Mouse (Mus musculus): ENCODE data around the gene Lclat1. TPM values are rescaled to one million over a fixed set of nuclear protein-coding genes. Genes with fewer than 3 reads are reported as not detected.

Gene Lclat1
- polyA plus RNA-seq, 1 experiment from 2014 or later, result 24.9 TPM

GRCm38 (mm10) chr17:73098636-73099035, 9.1 kb upstream of the Lclat1 start:
- no peak for ATAC-seq (ENCODE audit: low FRiP score, low TSS enrichment)

GRCm38 (mm10) chr17:73100396-73100795, 7.4 kb upstream of the Lclat1 start:
- ATAC-seq (ENCODE audit: low FRiP score, low TSS enrichment), result no peak
- H3K9me3 ChIP-seq (ENCODE audit: control insufficient read depth, low read length), result no peaks in the 10 kb centered on the region
- H3K4me3 ChIP-seq (ENCODE audit: low read length), result no peak overlapping the region
- H3K4me1 ChIP-seq (ENCODE audit: control insufficient read depth, insufficient read depth, low read length), result no peaks in the 10 kb centered on the region
- no peaks in the 10 kb centered on the region for H3K36me3 ChIP-seq (ENCODE audit: control insufficient read depth, insufficient read depth, low read length)
- H3K27me3 ChIP-seq (ENCODE audit: control insufficient read depth, insufficient read depth, low read length), result no peaks in the 10 kb centered on the region
- 96% methylated on average over 5 of the region's 5 CpGs for WGBS
- H3K4me2 ChIP-seq (replicated peaks; ENCODE audit: low read depth, low read length), result no peak overlapping the region
- H3K27ac ChIP-seq (ENCODE audit: low read depth, low read length), result no peak overlapping the region
- H3K9ac ChIP-seq (ENCODE audit: low read depth, low read length), result no peak overlapping the region

More at GRCm38 (mm10) chr17:73098636-73099035, 9.1 kb upstream of the Lclat1 start:
- Histone ChIP-seq H3K4me3 (ENCODE audit: low read length) (no peak overlapping the region), H3K27ac (ENCODE audit: low read depth, low read length) (no peak overlapping the region), H3K4me2 (replicated peaks; ENCODE audit: low read depth, low read length) (no peak overlapping the region), H3K9ac (ENCODE audit: low read depth, low read length) (no peak overlapping the region), H3K36me3 (ENCODE audit: control insufficient read depth, insufficient read depth, low read length) (no peaks in the 10 kb centered on the region), H3K9me3 (ENCODE audit: control insufficient read depth, low read length) (no peaks in the 10 kb centered on the region), H3K27me3 (ENCODE audit: control insufficient read depth, insufficient read depth, low read length) (no peaks in the 10 kb centered on the region), H3K4me1 (ENCODE audit: control insufficient read depth, insufficient read depth, low read length) (no peaks in the 10 kb centered on the region)
- 45% methylated on average over 1 of the region's 1 CpGs for WGBS

GRCm38 (mm10) chr17:73102538-73102937, 5.2 kb upstream of the Lclat1 start:
- no peak for ATAC-seq (ENCODE audit: low FRiP score, low TSS enrichment)
- no peaks in the 10 kb centered on the region for H3K27me3 ChIP-seq (ENCODE audit: control insufficient read depth, insufficient read depth, low read length)
- H3K4me2 ChIP-seq (replicated peaks; ENCODE audit: low read depth, low read length), result no peak overlapping the region
- H3K4me1 ChIP-seq (ENCODE audit: control insufficient read depth, insufficient read depth, low read length), result no peaks in the 10 kb centered on the region
- no peak overlapping the region for H3K4me3 ChIP-seq (ENCODE audit: low read length)
- no peak overlapping the region for H3K27ac ChIP-seq (ENCODE audit: low read depth, low read length)
- H3K36me3 ChIP-seq (ENCODE audit: control insufficient read depth, insufficient read depth, low read length), result no peaks in the 10 kb centered on the region
- H3K9me3 ChIP-seq (ENCODE audit: control insufficient read depth, low read length), result no peaks in the 10 kb centered on the region
- no peak overlapping the region for H3K9ac ChIP-seq (ENCODE audit: low read depth, low read length)
- WGBS, result 83% methylated on average over 4 of the region's 4 CpGs

- H3K27me3 ChIP-seq (ENCODE audit: control insufficient read depth, insufficient read depth, low read length), result no peaks in the 10 kb centered on the region
- H3K36me3 ChIP-seq (ENCODE audit: control insufficient read depth, insufficient read depth, low read length), result no peaks in the 10 kb centered on the region
- peak overlapping the region; percentile 91 for H3K4me2 ChIP-seq (replicated peaks; ENCODE audit: low read depth, low read length)
- peak; percentile 65 for ATAC-seq (ENCODE audit: low FRiP score, low TSS enrichment)
- WGBS, result 6% methylated on average over 35 of the region's 35 CpGs
- H3K4me3 ChIP-seq (ENCODE audit: low read length), result peak overlapping the region; percentile 95
- peaks cover 21% of the 10 kb centered on the region for H3K4me1 ChIP-seq (ENCODE audit: control insufficient read depth, insufficient read depth, low read length)
- H3K9ac ChIP-seq (ENCODE audit: low read depth, low read length), result peak overlapping the region; percentile 93
- H3K9me3 ChIP-seq (ENCODE audit: control insufficient read depth, low read length), result no peaks in the 10 kb centered on the region
- peak overlapping the region; percentile 51; the same call in 1 of the 2 replicates for H3K27ac ChIP-seq (ENCODE audit: low read depth, low read length)
Measured at GRCm38 (mm10) chr17:73108170-73108887, 544 bp downstream of the Lclat1 start.

- ATAC-seq (ENCODE audit: low FRiP score, low TSS enrichment), result no peak
Measured at GRCm38 (mm10) chr17:73108888-73109259, 1.1 kb downstream of the Lclat1 start.

GRCm38 (mm10) chr17:73112128-73112527, 4.3 kb downstream of the Lclat1 start:
- Histone ChIP-seq H3K27me3 (ENCODE audit: control insufficient read depth, insufficient read depth, low read length) (no peaks in the 10 kb centered on the region), H3K27ac (ENCODE audit: low read depth, low read length) (no peak overlapping the region), H3K9me3 (ENCODE audit: control insufficient read depth, low read length) (no peaks in the 10 kb centered on the region), H3K4me3 (ENCODE audit: low read length) (no peak overlapping the region), H3K4me1 (ENCODE audit: control insufficient read depth, insufficient read depth, low read length) (peaks cover 25% of the 10 kb centered on the region), H3K36me3 (ENCODE audit: control insufficient read depth, insufficient read depth, low read length) (no peaks in the 10 kb centered on the region), H3K9ac (ENCODE audit: low read depth, low read length) (no peak overlapping the region), H3K4me2 (replicated peaks; ENCODE audit: low read depth, low read length) (no peak overlapping the region)
- ATAC-seq (ENCODE audit: low FRiP score, low TSS enrichment), result no peak
- 66% methylated on average over 7 of the region's 7 CpGs for WGBS

More at GRCm38 (mm10) chr17:73108888-73109259, 1.1 kb downstream of the Lclat1 start:
- Histone ChIP-seq H3K27ac (ENCODE audit: low read depth, low read length) (no peak overlapping the region), H3K4me1 (ENCODE audit: control insufficient read depth, insufficient read depth, low read length) (peaks cover 25% of the 10 kb centered on the region), H3K9me3 (ENCODE audit: control insufficient read depth, low read length) (no peaks in the 10 kb centered on the region), H3K4me2 (replicated peaks; ENCODE audit: low read depth, low read length) (peak overlapping the region; percentile 91), H3K36me3 (ENCODE audit: control insufficient read depth, insufficient read depth, low read length) (no peaks in the 10 kb centered on the region), H3K4me3 (ENCODE audit: low read length) (peak overlapping the region; percentile 95), H3K27me3 (ENCODE audit: control insufficient read depth, insufficient read depth, low read length) (no peaks in the 10 kb centered on the region), H3K9ac (ENCODE audit: low read depth, low read length) (peak overlapping the region; percentile 93; the same call in 1 of the 2 replicates)
- 74% methylated on average over 7 of the region's 7 CpGs for WGBS

- Histone ChIP-seq H3K27ac (ENCODE audit: low read depth, low read length) (peak overlapping the region; percentile 25; the same call in 1 of the 2 replicates), H3K27me3 (ENCODE audit: control insufficient read depth, insufficient read depth, low read length) (no peaks in the 10 kb centered on the region), H3K4me3 (ENCODE audit: low read length) (no peak overlapping the region), H3K9ac (ENCODE audit: low read depth, low read length) (no peak overlapping the region), H3K4me2 (replicated peaks; ENCODE audit: low read depth, low read length) (no peak overlapping the region), H3K9me3 (ENCODE audit: control insufficient read depth, low read length) (no peaks in the 10 kb centered on the region), H3K4me1 (ENCODE audit: control insufficient read depth, insufficient read depth, low read length) (peaks cover 25% of the 10 kb centered on the region), H3K36me3 (ENCODE audit: control insufficient read depth, insufficient read depth, low read length) (no peaks in the 10 kb centered on the region)
- WGBS, result 23% methylated on average over 6 of the region's 6 CpGs
- ATAC-seq (ENCODE audit: low FRiP score, low TSS enrichment), result no peak
Measured at GRCm38 (mm10) chr17:73112601-73113000, 4.8 kb downstream of the Lclat1 start.

GRCm38 (mm10) chr17:73113230-73113629, 5.4 kb downstream of the Lclat1 start:
- Histone ChIP-seq H3K36me3 (ENCODE audit: control insufficient read depth, insufficient read depth, low read length) (no peaks in the 10 kb centered on the region), H3K9ac (ENCODE audit: low read depth, low read length) (no peak overlapping the region), H3K4me1 (ENCODE audit: control insufficient read depth, insufficient read depth, low read length) (peaks cover 25% of the 10 kb centered on the region), H3K4me2 (replicated peaks; ENCODE audit: low read depth, low read length) (no peak overlapping the region), H3K27ac (ENCODE audit: low read depth, low read length) (no peak overlapping the region; the same call in 1 of the 2 replicates), H3K9me3 (ENCODE audit: control insufficient read depth, low read length) (no peaks in the 10 kb centered on the region), H3K4me3 (ENCODE audit: low read length) (no peak overlapping the region), H3K27me3 (ENCODE audit: control insufficient read depth, insufficient read depth, low read length) (no peaks in the 10 kb centered on the region)
- 68% methylated on average over 4 of the region's 4 CpGs for WGBS
- no peak for ATAC-seq (ENCODE audit: low FRiP score, low TSS enrichment)

GRCm38 (mm10) chr17:73118134-73118533, 10.3 kb downstream of the Lclat1 start:
- no peak for ATAC-seq (ENCODE audit: low FRiP score, low TSS enrichment)
- Histone ChIP-seq H3K36me3 (ENCODE audit: control insufficient read depth, insufficient read depth, low read length) (no peaks in the 10 kb centered on the region), H3K9ac (ENCODE audit: low read depth, low read length) (no peak overlapping the region), H3K9me3 (ENCODE audit: control insufficient read depth, low read length) (no peaks in the 10 kb centered on the region), H3K27me3 (ENCODE audit: control insufficient read depth, insufficient read depth, low read length) (no peaks in the 10 kb centered on the region), H3K27ac (ENCODE audit: low read depth, low read length) (no peak overlapping the region), H3K4me3 (ENCODE audit: low read length) (no peak overlapping the region), H3K4me1 (ENCODE audit: control insufficient read depth, insufficient read depth, low read length) (peaks cover 6% of the 10 kb centered on the region; the same call in 1 of the 2 replicates), H3K4me2 (replicated peaks; ENCODE audit: low read depth, low read length) (no peak overlapping the region)
- WGBS, result 91% methylated on average over 3 of the region's 3 CpGs

Measured in kidney, embryonic 14.5 days (tissue).